19 mouse cellular contexts compared by ENCODE assay signal in genomic region chr5:77292803-77293522, GRCm38 (mm10). TPM values are rescaled to one million over a fixed set of nuclear protein-coding genes. Genes with fewer than 3 reads are reported as not detected.
A peak's percentile ranks its signal among the peaks of the same experiment; 100 is the strongest.
DNase-seq lines count a peak whose midpoint lies in the region; ATAC-seq and TF ChIP-seq lines count a peak whose summit lies in the region.
"Had no signal": no experiment of that assay in that cellular context is flagged by ENCODE, and none has a peak within 500 bp of the region (broad histone marks: within the 10 kb centered on the region; RNA-seq: fewer than 3 reads in every experiment).

No protein-coding gene starts in this region.

- intact Hi-C loops in gastrocnemius, adult 2 months (cut with DNase I), result no loop called here

- no peak for TF ChIP-seq CTCF in CH12.LX (conservative IDR thresholded peaks at IDR 0.05 in 1 of 2, IDR thresholded peaks at IDR 0.05 in 1 of 2; ENCODE audit: low read depth in 2 of 2, low read length in 2 of 2)
- no peak for TF ChIP-seq CTCF in layer of hippocampus, adult 2 months (conservative IDR thresholded peaks at IDR 0.05)
- TF ChIP-seq CTCF in gastrocnemius, adult 2 months (IDR thresholded peaks at IDR 0.05), result no peak

- no peak overlapping the region for H3K4me2 ChIP-seq in liver, embryonic 16.5 days (ENCODE audit: low read depth, low read length)
- H3K4me2 ChIP-seq in liver, embryonic 11.5 days, result no peak overlapping the region
- no peak overlapping the region for H3K4me2 ChIP-seq in CH12.LX (ENCODE audit: insufficient read depth, low read depth, poor library complexity, severe bottlenecking)
- H3K4me2 ChIP-seq: hindbrain, embryonic 12.5 days; limb, embryonic 15.5 days had no signal

- no peaks in the 10 kb centered on the region for H3K27me3 ChIP-seq in liver, embryonic 16.5 days (ENCODE audit: control insufficient read depth, insufficient read depth, low read depth, low read length)
- no peaks in the 10 kb centered on the region for H3K27me3 ChIP-seq in liver, embryonic 11.5 days (replicated peaks; ENCODE audit: control insufficient read depth, insufficient read depth, low read length)
- no peaks in the 10 kb centered on the region for H3K27me3 ChIP-seq in CH12.LX (replicated peaks)
- H3K27me3 ChIP-seq: hindbrain, embryonic 12.5 days; limb, embryonic 15.5 days had no signal

- WGBS in liver, embryonic 16.5 days (ENCODE audit: insufficient replicate concordance), result 57% methylated on average over 7 of the region's 7 CpGs
- WGBS in liver, embryonic 11.5 days, result 77% methylated on average over 7 of the region's 7 CpGs

- TF ChIP-seq POLR2A in CH12.LX (IDR thresholded peaks at IDR 0.05; ENCODE audit: low read depth, low read length), result no peak

- H3K36me3 ChIP-seq in liver, embryonic 16.5 days (ENCODE audit: control insufficient read depth, insufficient read depth), result peaks cover 4% of the 10 kb centered on the region
- H3K36me3 ChIP-seq in liver, embryonic 11.5 days (ENCODE audit: control insufficient read depth, insufficient read depth, low read length), result peaks cover 39% of the 10 kb centered on the region
- H3K36me3 ChIP-seq in CH12.LX (replicated peaks in 1 of 2; ENCODE audit: control insufficient read depth in 1 of 2, insufficient read depth in 1 of 2, low read length in 1 of 2), result peaks cover 57 to 70% of the 10 kb centered on the region in 2 experiments

- no peak overlapping the region for H3K9ac ChIP-seq in liver, embryonic 16.5 days (ENCODE audit: low read depth, low read length)
- H3K9ac ChIP-seq in liver, embryonic 11.5 days (ENCODE audit: low read depth, low read length), result no peak overlapping the region
- H3K9ac ChIP-seq in CH12.LX (ENCODE audit: insufficient read depth, low read depth), result no peak overlapping the region
- H3K9ac ChIP-seq: hindbrain, embryonic 12.5 days; limb, embryonic 15.5 days had no signal

- H3K9me3 ChIP-seq in liver, embryonic 16.5 days (replicated peaks; ENCODE audit: control insufficient read depth, low read length), result no peaks in the 10 kb centered on the region
- no peaks in the 10 kb centered on the region for H3K9me3 ChIP-seq in liver, embryonic 11.5 days (ENCODE audit: control insufficient read depth, low read length)
- no peaks in the 10 kb centered on the region for H3K9me3 ChIP-seq in CH12.LX (replicated peaks; ENCODE audit: low read length)
- H3K9me3 ChIP-seq: hindbrain, embryonic 12.5 days; limb, embryonic 15.5 days had no signal

- H3K4me1 ChIP-seq in liver, embryonic 16.5 days (ENCODE audit: control insufficient read depth, low read depth, low read length), result no peaks in the 10 kb centered on the region
- no peaks in the 10 kb centered on the region for H3K4me1 ChIP-seq in liver, embryonic 11.5 days (replicated peaks; ENCODE audit: control insufficient read depth, insufficient read depth, low read length)
- H3K4me1 ChIP-seq in CH12.LX (ENCODE audit: control insufficient read depth in 1 of 2, insufficient read depth in 2 of 2), result peaks cover 19 to 72% of the 10 kb centered on the region in 2 experiments
- H3K4me1 ChIP-seq: hindbrain, embryonic 12.5 days; limb, embryonic 15.5 days had no signal

- ATAC-seq in liver, embryonic 16.5 days (ENCODE audit: low read depth), result no peak
- no peak for ATAC-seq in liver, embryonic 11.5 days (replicated peaks; ENCODE audit: low FRiP score)
- ATAC-seq in monocyte, adult 5-6 weeks (replicated peaks; ENCODE audit: insufficient number of reproducible peaks, low FRiP score, low TSS enrichment, poor library complexity, severe bottlenecking), result peak; percentile 85
- ATAC-seq: forebrain, embryonic 14.5 days; inflammation-experienced regulatory T-cells, adult 6 months had no signal

- TF ChIP-seq RAD21 in CH12.LX (IDR thresholded peaks at IDR 0.05; ENCODE audit: low read depth, low read length), result no peak

- DNase-seq in liver, embryonic 11.5 days (ENCODE audit: low spot score), result no peak
- DNase-seq in CH12.LX (ENCODE audit: extremely low read depth), result peak; percentile 74
- peak; percentile 36 for DNase-seq in c-Kit-positive CD71-negative TER-119-negative erythroid progenitor cells, embryonic 14.5 days (ENCODE audit: low read depth)
- DNase-seq in layer of hippocampus, adult 2 months (ENCODE audit: low spot score in 2 of 2), result no peak
- DNase-seq in gastrocnemius, adult 2 months, result no peak
- DNase-seq: adrenal gland, adult 2 months; cerebellum, adult 11-12 months; kidney, adult 9 months; kidney, postnatal 36 days; lung, postnatal 10 days; midbrain, embryonic 14.5 days; thymus, postnatal 14 days had no signal

- H3K79me2 ChIP-seq in CH12.LX (replicated peaks; ENCODE audit: control insufficient read depth, extremely low read depth, insufficient read depth, poor library complexity, severe bottlenecking), result no peaks in the 10 kb centered on the region

- dilution Hi-C loops in CH12.LX (cut with MboI; ENCODE audit: extremely low pct_ligation_motif_present, extremely low pct_unique_long_range_greater_than_20kb, low sequenced_read_pairs), result no loop called here

- in situ Hi-C loops in CH12.LX (cut with MboI; ENCODE audit: low pct_ligation_motif_present, low pct_unique_long_range_greater_than_20kb, low sequenced_read_pairs), result no loop called here

- H3K27ac ChIP-seq in liver, embryonic 16.5 days (ENCODE audit: low read length), result peak overlapping the region; percentile 41
- no peak overlapping the region for H3K27ac ChIP-seq in liver, embryonic 11.5 days (ENCODE audit: low read depth, low read length)
- H3K27ac ChIP-seq in CH12.LX (ENCODE audit: insufficient read depth, low read depth), result peak overlapping the region; percentile 42
- no peak overlapping the region for H3K27ac ChIP-seq in layer of hippocampus, adult 2 months
- H3K27ac ChIP-seq in gastrocnemius, adult 2 months, result no peak overlapping the region
- H3K27ac ChIP-seq: hindbrain, embryonic 12.5 days; limb, embryonic 15.5 days had no signal

- peak; percentile 73 for TF ChIP-seq EP300 in CH12.LX (IDR thresholded peaks at IDR 0.05; ENCODE audit: low read length)

- H3K4me3 ChIP-seq in liver, embryonic 16.5 days (ENCODE audit: low read depth, low read length), result no peak overlapping the region
- no peak overlapping the region for H3K4me3 ChIP-seq in liver, embryonic 11.5 days (ENCODE audit: low read depth, low read length)
- H3K4me3 ChIP-seq in CH12.LX (replicated peaks in 1 of 3; ENCODE audit: low read depth in 2 of 3, low read length in 2 of 3, poor library complexity in 1 of 3), result no peak overlapping the region
- no peak overlapping the region for H3K4me3 ChIP-seq in layer of hippocampus, adult 2 months
- no peak overlapping the region for H3K4me3 ChIP-seq in gastrocnemius, adult 2 months
- H3K4me3 ChIP-seq: erythroblast, embryonic 14.5 days; hindbrain, embryonic 12.5 days; limb, embryonic 15.5 days had no signal

TF ChIP-seq in CH12.LX, 34 proteins besides CTCF, POLR2A, EP300 and RAD21:
- TF ChIP-seq MAX (IDR thresholded peaks at IDR 0.05; ENCODE audit: low read length) (no peak), NRF1 (IDR thresholded peaks at IDR 0.05; ENCODE audit: low read depth, low read length) (no peak), IRF4 (IDR thresholded peaks at IDR 0.05; ENCODE audit: low read depth, low read length) (peak; percentile 37; the same call in 1 of the 2 replicates), E2F4 (IDR thresholded peaks at IDR 0.05; ENCODE audit: insufficient replicate concordance, low read depth, low read length) (no peak), ETS1 (conservative IDR thresholded peaks at IDR 0.05; ENCODE audit: low read depth, low read length) (peak; percentile 27; the same call in 1 of the 2 replicates)
TF ChIP-seq in CH12.LX: peak in this region for 2.

RNA-seq across cellular contexts. Expression of gene Noa1, which starts 16.9 kb away (rescaled TPM):
- 13.3 and 13.4 TPM in 2 replicates for polyA plus RNA-seq in liver, embryonic 16.5 days (2015; fragmentation: Nextera tagmentation; extraction: Ambion mirVana)
- polyA plus RNA-seq in liver, embryonic 11.5 days (2014; fragmentation: Nextera tagmentation; extraction: Ambion mirVana), result 57.7 and 61.8 TPM in 2 replicates
- total RNA-seq in CH12.LX (2012; rRNA removed), result 25.8 and 33.0 TPM in 2 replicates
- 44.3 and 45.7 TPM in 2 replicates for total RNA-seq in CH12.LX (2014; rRNA removed)
- polyA plus RNA-seq in CH12.LX (2012; ENCODE audit: insufficient read length, low read depth), result 59.4 and 60.7 TPM in 2 replicates
- 4.2 to 7.1 TPM (median 4.9 TPM) in 3 replicates for total RNA-seq in monocyte, adult 5-6 weeks (2017)
- 10 to 100 TPM; 25.7 to 25.9 TPM for total RNA-seq in layer of hippocampus, adult 2 months (2021)
- total RNA-seq in gastrocnemius, adult 2 months (2021), result 10 to 100 TPM; 12.8 to 20.4 TPM

RNA-seq across cellular contexts. Expression of gene Polr2b, which starts 17.0 kb away (rescaled TPM):
- polyA plus RNA-seq in liver, embryonic 16.5 days (2015; fragmentation: Nextera tagmentation; extraction: Ambion mirVana), result 24.9 and 25.7 TPM in 2 replicates
- polyA plus RNA-seq in liver, embryonic 11.5 days (2014; fragmentation: Nextera tagmentation; extraction: Ambion mirVana), result 70.0 and 81.3 TPM in 2 replicates
- 133 and 140 TPM in 2 replicates for total RNA-seq in CH12.LX (2012; rRNA removed)
- 119 and 129 TPM in 2 replicates for total RNA-seq in CH12.LX (2014; rRNA removed)
- polyA plus RNA-seq in CH12.LX (2012; ENCODE audit: insufficient read length, low read depth), result 78.0 and 88.0 TPM in 2 replicates
- total RNA-seq in monocyte, adult 5-6 weeks (2017), result 105 to 132 TPM (median 106 TPM) in 3 replicates
- total RNA-seq in layer of hippocampus, adult 2 months (2021), result 10 to 100 TPM; 48.3 to 51.5 TPM
- 10 to 100 TPM; 26.3 to 30.2 TPM for total RNA-seq in gastrocnemius, adult 2 months (2021)

RNA-seq across cellular contexts. Expression of gene Rest, which starts 27.7 kb away (rescaled TPM):
- 5.9 and 6.1 TPM in 2 replicates for polyA plus RNA-seq in liver, embryonic 16.5 days (2015; fragmentation: Nextera tagmentation; extraction: Ambion mirVana)
- 21.8 and 22.7 TPM in 2 replicates for polyA plus RNA-seq in liver, embryonic 11.5 days (2014; fragmentation: Nextera tagmentation; extraction: Ambion mirVana)
- total RNA-seq in CH12.LX (2012; rRNA removed) (15.4 and 15.9 TPM in 2 replicates), CH12.LX (2014; rRNA removed) (16.5 and 16.8 TPM in 2 replicates)
- 7.4 and 7.8 TPM in 2 replicates for polyA plus RNA-seq in CH12.LX (2012; ENCODE audit: insufficient read length, low read depth)
- total RNA-seq in monocyte, adult 5-6 weeks (2017), result 39.7 to 45.8 TPM (median 40.3 TPM) in 3 replicates
- total RNA-seq in layer of hippocampus, adult 2 months (2021), result 1 to 10 TPM; 3.4 to 4.4 TPM
- 1 to 10 TPM; 7.8 to 9.2 TPM for total RNA-seq in gastrocnemius, adult 2 months (2021)

Comparison
In these comparisons a context has a peak if more than half of its experiments do, and no peak if none do; other contexts are left out.
1. H3K27ac ChIP-seq: peak in liver, embryonic 16.5 days (single experiment) and CH12.LX (single experiment); none in liver, embryonic 11.5 days (single experiment), layer of hippocampus, adult 2 months (single experiment) and gastrocnemius, adult 2 months (single experiment).
2. DNase-seq: peak in CH12.LX (single experiment) and c-Kit-positive CD71-negative TER-119-negative erythroid progenitor cells, embryonic 14.5 days (single experiment); none in liver, embryonic 11.5 days (single experiment), layer of hippocampus, adult 2 months (0 of 2) and gastrocnemius, adult 2 months (single experiment).